Mouse (Mus musculus) testis, adult 2 months (tissue): ENCODE measurements around the gene Hoxd4.

Source experiments
- CTCF ChIP-seq: fragments of 200-500 bp; IDR thresholded peaks from 2 replicates; pipeline ENCODE4 v1.5.1; 2012; ENCODE audit warnings: low read depth, mild to moderate bottlenecking, inconsistent platforms, low read length, moderate library complexity; ENCODE audit not compliant: control insufficient read depth, insufficient read depth, insufficient replicate concordance
- POLR2A ChIP-seq: fragments of 200-500 bp; IDR thresholded peaks from 2 replicates; pipeline ENCODE4 v1.6.1; 2012; ENCODE audit warnings: low read depth, mild to moderate bottlenecking, inconsistent platforms, low read length, moderate library complexity; ENCODE audit not compliant: control insufficient read depth

- TF ChIP-seq CTCF (no peak), POLR2A (no peak)
Observed at GRCm38 (mm10) chr2:74733765-74734164, 22.0 kb downstream of the Hoxd4 start.
